Mouse (Mus musculus) forebrain, embryonic 14.5 days (tissue): ENCODE results near the gene Mafk. TPM values are rescaled to one million over a fixed set of nuclear protein-coding genes. Genes with fewer than 3 reads are reported as not detected.
A peak's percentile ranks its signal among the peaks of the same experiment; 100 is the strongest.

Experiments
- ATAC-seq: fragments of 200-750 bp; cut with Nextera tagmentation; 2 replicates; pipeline ENCODE4 v1.8.0; 2017; ENCODE audit warnings: mild to moderate bottlenecking, moderate library complexity
- DNase-seq: peaks from one replicate; pipeline ENCODE4 v3.0.0-alpha.2; 2015; ENCODE audit warnings: low spot score
- H3K27ac ChIP-seq: fragments of 300-500 bp; sonication (generic); 2 replicates; pipeline ENCODE4 v1.5.1; 2014; ENCODE audit warnings: low read depth, mild to moderate bottlenecking, control low read depth, low read length, moderate library complexity
- H3K27me3 ChIP-seq: fragments of 300-500 bp; sonication (generic); replicated peaks from 2 replicates; pipeline ENCODE4 v1.6.1; 2014; ENCODE audit warnings: low read length, control low read depth, mixed read lengths; ENCODE audit not compliant: control insufficient read depth, insufficient read depth
- H3K36me3 ChIP-seq: fragments of 300-500 bp; sonication (generic); 2 replicates; pipeline ENCODE4 v1.6.1; 2014; ENCODE audit warnings: low read length, control low read depth; ENCODE audit not compliant: control insufficient read depth, insufficient read depth
- H3K4me1 ChIP-seq: fragments of 300-500 bp; sonication (generic); 2 replicates; pipeline ENCODE4 v1.6.1; 2014; ENCODE audit warnings: antibody characterized with exemption, low read length, control low read depth; ENCODE audit not compliant: control insufficient read depth, insufficient read depth
- H3K4me2 ChIP-seq: fragments of 300-500 bp; sonication (generic); 2 replicates; pipeline ENCODE4 v1.6.1; 2014; ENCODE audit warnings: mild to moderate bottlenecking, control low read depth, low read length
- H3K4me3 ChIP-seq: fragments of 300-500 bp; sonication (generic); 2 replicates; pipeline ENCODE4 v1.5.1; 2014; ENCODE audit warnings: low read depth, low read length, control low read depth
- H3K9ac ChIP-seq: fragments of 300-500 bp; sonication (generic); 2 replicates; pipeline ENCODE4 v1.6.1; 2014; ENCODE audit warnings: mild to moderate bottlenecking, low read length, control low read depth, moderate library complexity
- H3K9me3 ChIP-seq: fragments of 300-500 bp; sonication (generic); replicated peaks from 2 replicates; pipeline ENCODE4 v1.6.1; 2016; ENCODE audit warnings: low read length, control low read depth, mixed read lengths; ENCODE audit not compliant: control insufficient read depth
- WGBS: fragments of 180-500 bp; shearing (Covaris S2); extraction: QIAGEN DNeasy Blood & Tissue Kit; methylation state at CpG from one replicate; pipeline ENCODE4 v1.1.7; 2014; 5-methylcytosine and 5-hydroxymethylcytosine counted together
- polyA plus RNA-seq: library from polyadenylated mRNA; unstranded; fragments of >200 nt; fragmentation: Nextera tagmentation; extraction: Ambion mirVana; gene quantifications from 2 replicates; pipeline ENCODE4 v1.2.1, GENCODE M21; 2014

Mafk gene
- polyA plus RNA-seq, 1 experiment from 2014 or later, result 7.5 TPM

- Histone ChIP-seq H3K27ac (no peak overlapping the region), H3K27me3 (no peaks in the 10 kb centered on the region), H3K4me2 (no peak overlapping the region), H3K4me3 (no peak overlapping the region), H3K9ac (no peak overlapping the region; the same call in 1 of the 2 replicates), H3K9me3 (no peaks in the 10 kb centered on the region), H3K36me3 (no peaks in the 10 kb centered on the region), H3K4me1 (peaks cover 40% of the 10 kb centered on the region)
- 79% methylated on average over 11 of the region's 11 CpGs for WGBS
- no peak for DNase-seq
- ATAC-seq, result no peak
Measured at GRCm38 (mm10) chr5:139793338-139794089, 2.2 kb downstream of the Mafk start.

DNA sequence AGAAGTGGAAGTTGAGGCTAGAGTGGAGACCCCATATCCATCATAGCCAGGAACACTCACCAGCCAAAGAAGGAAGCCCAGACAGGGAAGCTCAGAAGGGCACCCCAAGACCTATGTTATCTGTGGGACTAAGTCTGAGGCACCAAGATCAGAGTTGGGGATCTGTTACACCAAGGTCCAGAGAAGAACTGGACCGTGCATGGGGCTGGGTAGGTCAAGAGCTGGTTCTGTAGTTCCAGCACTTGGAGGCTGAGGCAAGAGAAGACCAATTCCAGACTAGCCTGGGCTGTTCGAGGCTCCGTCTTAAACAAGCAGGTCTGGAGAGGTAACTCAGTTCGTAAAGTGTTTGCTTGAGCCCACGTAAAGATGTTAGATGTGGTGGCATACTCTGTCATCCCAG, 2.8 kb downstream of the Mafk start:
- Histone ChIP-seq H3K27ac (no peak overlapping the region), H3K36me3 (0 out of 2 replicates have a peak, but pooled peaks cover under 1% of the 10 kb centered on the region), H3K9me3 (no peaks in the 10 kb centered on the region), H3K4me3 (no peak overlapping the region), H3K4me2 (no peak overlapping the region), H3K4me1 (peaks cover 46% of the 10 kb centered on the region), H3K9ac (no peak overlapping the region), H3K27me3 (no peaks in the 10 kb centered on the region)
- ATAC-seq, result no peak
- no peak for DNase-seq
- 91% methylated on average over 5 of the region's 5 CpGs for WGBS

- Histone ChIP-seq H3K27me3 (no peaks in the 10 kb centered on the region), H3K9me3 (no peaks in the 10 kb centered on the region), H3K9ac (no peak overlapping the region), H3K27ac (no peak overlapping the region), H3K36me3 (peaks cover 8% of the 10 kb centered on the region; the same call in 1 of the 2 replicates), H3K4me2 (no peak overlapping the region), H3K4me3 (no peak overlapping the region), H3K4me1 (peaks cover 47% of the 10 kb centered on the region)
- DNase-seq (no peak), ATAC-seq (no peak)
- WGBS, result 74% methylated on average over 10 of the region's 10 CpGs
Measured at GRCm38 (mm10) chr5:139794938-139795337, 3.6 kb downstream of the Mafk start.

GRCm38 (mm10) chr5:139796001-139796620, 4.8 kb downstream of the Mafk start:
- peaks cover 20% of the 10 kb centered on the region for H3K36me3 ChIP-seq
- H3K4me3 ChIP-seq, result no peak overlapping the region
- DNase-seq (no peak), ATAC-seq (no peak)
- H3K4me1 ChIP-seq, result peaks cover 44% of the 10 kb centered on the region
- 76% methylated on average over 9 of the region's 9 CpGs for WGBS
- H3K9ac ChIP-seq, result no peak overlapping the region
- H3K27ac ChIP-seq, result peak overlapping the region; percentile 97
- no peaks in the 10 kb centered on the region for H3K27me3 ChIP-seq
- no peak overlapping the region for H3K4me2 ChIP-seq
- H3K9me3 ChIP-seq, result no peaks in the 10 kb centered on the region

DNA sequence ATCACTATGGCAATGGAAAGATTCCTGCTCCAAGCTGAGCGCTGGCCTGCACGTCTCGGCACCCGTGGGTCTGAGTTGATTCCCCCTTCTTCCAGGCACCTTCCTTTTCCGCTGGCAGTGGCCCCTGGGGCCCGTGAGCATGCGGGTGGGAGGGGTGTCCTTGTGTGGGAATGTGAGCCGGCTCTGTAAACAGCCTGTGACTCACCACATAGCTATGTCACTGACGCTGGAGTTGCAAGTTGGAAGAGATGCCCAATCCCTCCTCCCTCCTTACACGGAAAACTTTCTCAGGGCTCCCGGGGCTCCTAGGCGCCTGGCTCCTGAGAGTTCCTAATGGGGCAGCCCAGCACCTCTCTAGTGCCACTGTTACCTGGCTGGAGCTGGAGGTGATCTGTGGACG, 5.6 kb downstream of the Mafk start:
- peak; percentile 72 for DNase-seq
- ATAC-seq, result peak; percentile 44
- peak overlapping the region; percentile 97 for H3K27ac ChIP-seq
- H3K4me3 ChIP-seq, result 0 out of 2 replicates have a peak overlapping the region, but pooled peaks have one; percentile 4
- peak overlapping the region; percentile 78 for H3K4me2 ChIP-seq
- peaks cover 27% of the 10 kb centered on the region for H3K36me3 ChIP-seq
- no peaks in the 10 kb centered on the region for H3K27me3 ChIP-seq
- WGBS, result 26% methylated on average over 13 of the region's 13 CpGs
- H3K9ac ChIP-seq, result no peak overlapping the region
- no peaks in the 10 kb centered on the region for H3K9me3 ChIP-seq
- peaks cover 43% of the 10 kb centered on the region for H3K4me1 ChIP-seq

GRCm38 (mm10) chr5:139797473-139798167, 6.3 kb downstream of the Mafk start:
- Histone ChIP-seq H3K27me3 (no peaks in the 10 kb centered on the region), H3K4me1 (peaks cover 35% of the 10 kb centered on the region), H3K9me3 (no peaks in the 10 kb centered on the region), H3K4me3 (peak overlapping the region; percentile 30), H3K4me2 (peak overlapping the region; percentile 78), H3K27ac (peak overlapping the region; percentile 97), H3K9ac (peak overlapping the region; percentile 70), H3K36me3 (peaks cover 29% of the 10 kb centered on the region)
- WGBS, result 17% methylated on average over 11 of the region's 11 CpGs
- peak; percentile 89 for ATAC-seq
- peak; percentile 97 for DNase-seq

DNA sequence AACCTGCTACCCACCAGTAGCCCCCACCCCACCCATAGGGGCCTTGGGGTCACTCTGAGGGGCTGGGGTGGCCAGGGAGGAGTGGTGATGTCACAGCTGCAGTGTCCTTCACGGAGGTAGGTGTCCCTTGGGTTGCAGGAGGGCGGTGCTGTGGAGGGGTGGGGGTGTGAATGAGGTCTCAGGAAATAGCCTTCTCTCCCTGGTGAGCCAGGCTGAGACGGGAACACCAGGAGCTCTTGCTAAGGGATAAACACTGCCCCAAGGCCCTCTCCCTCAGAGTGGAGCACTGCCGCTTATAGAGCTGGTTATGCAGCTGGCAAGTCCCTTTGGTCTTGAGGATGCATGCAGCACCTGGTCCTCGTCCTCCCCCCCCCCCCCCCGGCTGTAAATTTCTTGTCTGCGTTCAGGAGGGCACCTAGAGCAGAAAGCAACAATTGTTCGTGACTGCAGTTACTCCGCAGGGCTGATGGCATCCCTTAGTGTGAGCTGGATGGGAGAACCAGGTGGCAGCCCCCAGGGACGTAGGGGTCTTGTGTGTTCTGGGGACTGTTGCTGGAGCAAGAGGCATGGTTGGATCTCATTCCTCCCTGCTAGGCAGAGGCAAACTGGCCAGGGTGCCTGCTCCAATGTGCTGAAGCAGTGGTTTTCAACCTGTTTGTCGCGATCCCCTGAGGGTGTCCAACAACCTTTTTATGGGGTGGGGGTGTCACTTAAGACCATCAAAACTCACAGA, 7.0 kb downstream of the Mafk start:
- peaks cover 29% of the 10 kb centered on the region for H3K36me3 ChIP-seq
- H3K9ac ChIP-seq, result peak overlapping the region; percentile 70
- WGBS, result 36% methylated on average over 12 of the region's 12 CpGs
- no peaks in the 10 kb centered on the region for H3K27me3 ChIP-seq
- no peak for DNase-seq
- H3K9me3 ChIP-seq, result no peaks in the 10 kb centered on the region
- H3K4me3 ChIP-seq, result peak overlapping the region; percentile 30
- peak; percentile 51 for ATAC-seq
- H3K4me1 ChIP-seq, result peaks cover 32% of the 10 kb centered on the region
- peak overlapping the region; percentile 97 for H3K27ac ChIP-seq
- peak overlapping the region; percentile 78 for H3K4me2 ChIP-seq

DNA sequence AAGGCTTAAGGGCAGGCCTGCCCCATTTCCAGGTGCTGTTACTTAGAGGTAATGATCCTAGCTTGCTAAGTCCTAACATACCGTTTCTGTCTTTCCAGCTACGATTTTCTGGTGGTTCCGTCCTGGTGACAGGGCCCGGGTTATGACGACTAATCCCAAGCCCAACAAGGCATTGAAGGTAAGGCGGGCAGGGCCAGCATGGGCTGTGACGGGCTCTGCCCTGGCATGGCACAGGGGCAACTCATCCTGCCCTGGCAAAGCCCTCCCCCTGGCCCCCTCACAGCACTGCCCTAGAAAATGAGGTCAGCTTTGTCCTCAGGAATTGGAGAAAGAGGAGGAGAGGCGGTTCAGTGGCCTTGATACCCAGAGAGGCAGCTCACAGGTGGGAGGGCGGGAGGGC, 7.7 kb downstream of the Mafk start:
- peaks cover 29% of the 10 kb centered on the region for H3K36me3 ChIP-seq
- H3K27me3 ChIP-seq, result no peaks in the 10 kb centered on the region
- no peak overlapping the region for H3K27ac ChIP-seq
- peak overlapping the region; percentile 70; the same call in 1 of the 2 replicates for H3K9ac ChIP-seq
- ATAC-seq, result no peak
- H3K4me2 ChIP-seq, result peak overlapping the region; percentile 78; the same call in 1 of the 2 replicates
- DNase-seq, result no peak
- WGBS, result 92% methylated on average over 9 of the region's 9 CpGs
- peaks cover 32% of the 10 kb centered on the region for H3K4me1 ChIP-seq
- H3K9me3 ChIP-seq, result no peaks in the 10 kb centered on the region
- H3K4me3 ChIP-seq, result no peak overlapping the region
